Comparison of ENCODE assay signal across 33 mouse cellular contexts in the genomic region with DNA sequence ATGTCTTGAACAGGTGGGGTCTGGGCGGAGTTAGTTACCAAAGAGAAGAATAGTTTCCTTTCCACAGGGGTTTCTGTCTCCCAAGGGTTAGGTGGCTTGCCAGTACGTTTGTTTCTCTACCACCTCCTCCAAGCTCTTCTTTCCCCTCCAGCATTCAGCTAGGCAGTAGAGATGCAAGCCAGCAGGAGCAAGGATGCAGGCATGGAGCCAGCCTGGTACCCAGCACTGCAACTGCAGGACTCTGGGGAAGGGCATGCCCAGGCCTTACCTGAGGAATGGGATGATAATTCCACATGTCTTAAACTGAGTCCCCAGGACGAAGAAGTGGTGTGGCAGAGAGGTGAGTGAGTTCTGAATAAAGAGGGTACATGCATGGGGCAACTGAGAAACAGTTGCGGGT. TPM values are rescaled to one million over a fixed set of nuclear protein-coding genes. Genes with fewer than 3 reads are reported as not detected.
"Had no signal": no experiment of that assay in that cellular context is flagged by ENCODE, and none has a peak within 500 bp of the region (broad histone marks: within the 10 kb centered on the region; RNA-seq: fewer than 3 reads in every experiment).

No protein-coding gene starts in this region.

- DNase-seq: liver; liver, embryonic 13.5 days; liver, postnatal 0 days; lung, adult 18-20 months; lung, adult 2 months; lung, embryonic 14.5 days; lung, postnatal 10 days; lung, postnatal 14 days; lung, postnatal 36 days; lung, postnatal 4 days; midbrain, embryonic 14.5 days had no signal

- H3K27ac ChIP-seq: limb, embryonic 10.5 days; limb, embryonic 12.5 days; limb, embryonic 13.5 days; limb, embryonic 15.5 days; liver, embryonic 12.5 days; liver, embryonic 13.5 days; liver, embryonic 14.5 days; liver, embryonic 15.5 days; lung, embryonic 15.5 days; macrophage; midbrain, embryonic 10.5 days; midbrain, embryonic 12.5 days; midbrain, embryonic 13.5 days; midbrain, embryonic 15.5 days; neural tube, embryonic 12.5 days had no signal

- H3K4me3 ChIP-seq: limb, embryonic 10.5 days; limb, embryonic 12.5 days; limb, embryonic 13.5 days; limb, embryonic 15.5 days; liver, embryonic 12.5 days; liver, embryonic 13.5 days; liver, embryonic 15.5 days; lung, embryonic 15.5 days; megakaryocyte, embryonic 14.5 days; midbrain, embryonic 10.5 days; midbrain, embryonic 12.5 days; midbrain, embryonic 13.5 days; midbrain, embryonic 15.5 days; myocyte; neural tube, embryonic 12.5 days had no signal

RNA-seq across cellular contexts. Expression of a gene that starts 12.2 kb away (rescaled TPM):
- total RNA-seq: left cerebral cortex, postnatal 25 days; left cerebral cortex, postnatal 36 days; megakaryocyte progenitor cell, adult 5-6 weeks; megakaryocyte, adult 5-6 weeks; megakaryocyte-erythroid progenitor cell, adult 5-6 weeks; monocyte, adult 5-6 weeks had no signal
